Mouse (Mus musculus): ENCODE results near the gene Olfr877. TPM values are rescaled to one million over a fixed set of nuclear protein-coding genes. Genes with fewer than 3 reads are reported as not detected.

Olfr877 gene
- total and polyA plus RNA-seq, 2 experiments from 2014 or later = not detected

- DNase-seq (ENCODE audit: low spot score) (no peak), ATAC-seq (ENCODE audit: insufficient read depth, low read depth) (no peak)
- TF ChIP-seq CTCF (IDR thresholded peaks at IDR 0.05; ENCODE audit: low read depth) = no peak
- no peak for TF ChIP-seq EP300 (IDR thresholded peaks at IDR 0.05; ENCODE audit: low read depth)
- no peaks in the 10 kb centered on the region for H3K4me1 ChIP-seq (ENCODE audit: control insufficient read depth, insufficient read depth)
- no peak overlapping the region for H3K27ac ChIP-seq (ENCODE audit: low read depth)
- WGBS = 34% methylated on average over 2 of the region's 2 CpGs
- no peaks in the 10 kb centered on the region for H3K36me3 ChIP-seq (replicated peaks; ENCODE audit: control insufficient read depth, insufficient read depth, low read length)
- no peaks in the 10 kb centered on the region for H3K27me3 ChIP-seq (ENCODE audit: control insufficient read depth, insufficient read depth, low read length)
- H3K9ac ChIP-seq (replicated peaks; ENCODE audit: low read depth, low read length) = no peak overlapping the region
- H3K9me3 ChIP-seq (replicated peaks; ENCODE audit: control insufficient read depth, low read length) = no peaks in the 10 kb centered on the region
- no peak overlapping the region for H3K4me3 ChIP-seq (ENCODE audit: low read depth, low read length)
- H3K4me2 ChIP-seq (ENCODE audit: low read depth, low read length) = no peak overlapping the region
These were observed 36.9 kb downstream of the Olfr877 start for GRCm38 (mm10) chr9:37890960-37891359.

DNA sequence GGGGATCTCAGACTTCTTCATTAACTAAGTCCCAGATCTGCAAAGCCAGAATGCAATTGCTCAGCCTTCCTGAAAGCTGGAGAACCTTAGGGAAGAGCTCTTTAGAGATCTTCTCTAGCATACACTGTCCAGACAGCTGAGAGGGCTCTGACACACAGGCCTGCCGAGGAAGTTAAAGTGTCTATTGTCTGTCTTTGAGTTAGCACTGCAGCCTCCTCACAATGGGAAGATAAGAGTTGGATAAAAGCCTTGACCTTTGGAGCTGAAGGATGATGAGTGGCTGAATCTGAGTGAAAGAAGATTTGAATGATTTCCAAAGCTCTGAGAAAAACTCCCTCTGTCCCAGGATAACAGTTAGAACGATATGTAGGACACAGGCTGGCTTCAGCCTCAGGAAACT, 42.6 kb downstream of the Olfr877 start, which contains the start of gene Olfr145:
TSS of gene Olfr145 (plus strand) at position 64 of the 400 bp plus-strand sequence.
- no peak within 1 kb of the TSS for H3K4me3 ChIP-seq (ENCODE audit: low read depth, low read length)
- no peaks in the 10 kb centered on the region for H3K9me3 ChIP-seq (replicated peaks; ENCODE audit: control insufficient read depth, low read length)
- no peak within 1 kb of the TSS for H3K4me2 ChIP-seq (ENCODE audit: low read depth, low read length)
- H3K27ac ChIP-seq (ENCODE audit: low read depth) = no peak within 1 kb of the TSS
- no peak for DNase-seq (ENCODE audit: low spot score)
- H3K36me3 ChIP-seq (replicated peaks; ENCODE audit: control insufficient read depth, insufficient read depth, low read length) = no peaks in the 10 kb centered on the region
- no peak for ATAC-seq (ENCODE audit: insufficient read depth, low read depth)
- H3K27me3 ChIP-seq (ENCODE audit: control insufficient read depth, insufficient read depth, low read length) = no peaks in the 10 kb centered on the region
- 15% methylated on average over 2 of the region's 2 CpGs for WGBS
- no peak for TF ChIP-seq EP300 (IDR thresholded peaks at IDR 0.05; ENCODE audit: low read depth)
- TF ChIP-seq CTCF (IDR thresholded peaks at IDR 0.05; ENCODE audit: low read depth) = no peak
- H3K4me1 ChIP-seq (ENCODE audit: control insufficient read depth, insufficient read depth) = no peaks in the 10 kb centered on the region
- no peak within 1 kb of the TSS for H3K9ac ChIP-seq (replicated peaks; ENCODE audit: low read depth, low read length)

- TF ChIP-seq CTCF (IDR thresholded peaks at IDR 0.05; ENCODE audit: low read depth) (no peak), EP300 (IDR thresholded peaks at IDR 0.05; ENCODE audit: low read depth) (no peak)
- whole genome bisulfite sequencing = 61% methylated on average over 3 of the region's 3 CpGs
- no peak for DNase-seq (ENCODE audit: low spot score)
These were observed 51.5 kb downstream of the Olfr877 start for GRCm38 (mm10) chr9:37905555-37905954.

More at GRCm38 (mm10) chr9:37905555-37905954, 51.5 kb downstream of the Olfr877 start:
- no peak for ATAC-seq (ENCODE audit: insufficient read depth, low read depth)
- Histone ChIP-seq H3K36me3 (replicated peaks; ENCODE audit: control insufficient read depth, insufficient read depth, low read length) (no peaks in the 10 kb centered on the region), H3K27ac (ENCODE audit: low read depth) (no peak overlapping the region), H3K9me3 (replicated peaks; ENCODE audit: control insufficient read depth, low read length) (no peaks in the 10 kb centered on the region), H3K4me2 (ENCODE audit: low read depth, low read length) (no peak overlapping the region), H3K27me3 (ENCODE audit: control insufficient read depth, insufficient read depth, low read length) (no peaks in the 10 kb centered on the region), H3K4me1 (ENCODE audit: control insufficient read depth, insufficient read depth) (no peaks in the 10 kb centered on the region), H3K4me3 (ENCODE audit: low read depth, low read length) (no peak overlapping the region), H3K9ac (replicated peaks; ENCODE audit: low read depth, low read length) (no peak overlapping the region)

Other genes with a start within 250 kb of the Olfr877 start
- gene Spa17, start 240.5 kb upstream of the Olfr877 start, total RNA-seq (2014; rRNA removed; ENCODE audit: low replicate concordance) = 13.8 TPM in 1 of 2 replicates, not detected in the other
- 14.0 and 15.7 TPM in 2 replicates for gene Spa17, start 240.5 kb upstream of the Olfr877 start, polyA plus RNA-seq (2015; fragmentation: Nextera tagmentation; extraction: Ambion mirVana)
- gene Tbrg1, start 197.0 kb upstream of the Olfr877 start, total RNA-seq (2014; rRNA removed; ENCODE audit: low replicate concordance) = 73.3 and 86.2 TPM in 2 replicates
- gene Tbrg1, start 197.0 kb upstream of the Olfr877 start, polyA plus RNA-seq (2015; fragmentation: Nextera tagmentation; extraction: Ambion mirVana) = 78.3 and 80.5 TPM in 2 replicates
- not detected in 2 replicates for gene Panx3, start 185.0 kb upstream of the Olfr877 start, total RNA-seq (2014; rRNA removed; ENCODE audit: low replicate concordance)
- not detected in 2 replicates for gene Panx3, start 185.0 kb upstream of the Olfr877 start, polyA plus RNA-seq (2015; fragmentation: Nextera tagmentation; extraction: Ambion mirVana)
- gene Olfr160, start 138.0 kb upstream of the Olfr877 start, total RNA-seq (2014; rRNA removed; ENCODE audit: low replicate concordance) = not detected in 2 replicates
- not detected in 2 replicates for gene Olfr160, start 138.0 kb upstream of the Olfr877 start, polyA plus RNA-seq (2015; fragmentation: Nextera tagmentation; extraction: Ambion mirVana)
- not detected in 2 replicates for gene Olfr874, start 109.2 kb upstream of the Olfr877 start, total RNA-seq (2014; rRNA removed; ENCODE audit: low replicate concordance)
- not detected in 2 replicates for gene Olfr874, start 109.2 kb upstream of the Olfr877 start, polyA plus RNA-seq (2015; fragmentation: Nextera tagmentation; extraction: Ambion mirVana)
- gene Olfr875, start 82.4 kb upstream of the Olfr877 start, total RNA-seq (2014; rRNA removed; ENCODE audit: low replicate concordance) = not detected in 2 replicates
- not detected in 2 replicates for gene Olfr875, start 82.4 kb upstream of the Olfr877 start, polyA plus RNA-seq (2015; fragmentation: Nextera tagmentation; extraction: Ambion mirVana)
- gene Olfr876, start 51.2 kb upstream of the Olfr877 start, total RNA-seq (2014; rRNA removed; ENCODE audit: low replicate concordance) = not detected in 2 replicates
- gene Olfr876, start 51.2 kb upstream of the Olfr877 start, polyA plus RNA-seq (2015; fragmentation: Nextera tagmentation; extraction: Ambion mirVana) = not detected in 2 replicates
- gene Olfr145, start 42.5 kb downstream of the Olfr877 start, total RNA-seq (2014; rRNA removed; ENCODE audit: low replicate concordance) = not detected in 2 replicates
- not detected in 2 replicates for gene Olfr145, start 42.5 kb downstream of the Olfr877 start, polyA plus RNA-seq (2015; fragmentation: Nextera tagmentation; extraction: Ambion mirVana)
- not detected in 2 replicates for gene Olfr878, start 63.6 kb downstream of the Olfr877 start, total RNA-seq (2014; rRNA removed; ENCODE audit: low replicate concordance)
- gene Olfr878, start 63.6 kb downstream of the Olfr877 start, polyA plus RNA-seq (2015; fragmentation: Nextera tagmentation; extraction: Ambion mirVana) = not detected in 2 replicates
- gene Olfr881, start 137.6 kb downstream of the Olfr877 start, total RNA-seq (2014; rRNA removed; ENCODE audit: low replicate concordance) = not detected in 2 replicates
- gene Olfr881, start 137.6 kb downstream of the Olfr877 start, polyA plus RNA-seq (2015; fragmentation: Nextera tagmentation; extraction: Ambion mirVana) = not detected in 2 replicates
- gene Olfr883, start 171.5 kb downstream of the Olfr877 start, total RNA-seq (2014; rRNA removed; ENCODE audit: low replicate concordance) = not detected in 2 replicates
- gene Olfr883, start 171.5 kb downstream of the Olfr877 start, polyA plus RNA-seq (2015; fragmentation: Nextera tagmentation; extraction: Ambion mirVana) = not detected in 2 replicates
- gene Olfr884, start 192.3 kb downstream of the Olfr877 start, total RNA-seq (2014; rRNA removed; ENCODE audit: low replicate concordance) = not detected in 2 replicates
- gene Olfr884, start 192.3 kb downstream of the Olfr877 start, polyA plus RNA-seq (2015; fragmentation: Nextera tagmentation; extraction: Ambion mirVana) = not detected in 2 replicates
- gene Olfr885, start 207.1 kb downstream of the Olfr877 start, total RNA-seq (2014; rRNA removed; ENCODE audit: low replicate concordance) = not detected in 2 replicates
- gene Olfr885, start 207.1 kb downstream of the Olfr877 start, polyA plus RNA-seq (2015; fragmentation: Nextera tagmentation; extraction: Ambion mirVana) = not detected in 2 replicates
- not detected in 2 replicates for gene Olfr887, start 229.8 kb downstream of the Olfr877 start, total RNA-seq (2014; rRNA removed; ENCODE audit: low replicate concordance)
- not detected in 2 replicates for gene Olfr887, start 229.8 kb downstream of the Olfr877 start, polyA plus RNA-seq (2015; fragmentation: Nextera tagmentation; extraction: Ambion mirVana)

All from heart, postnatal 0 days (tissue).